Mouse (Mus musculus): ENCODE results near the gene Snx9. TPM values are rescaled to one million over a fixed set of nuclear protein-coding genes. Genes with fewer than 3 reads are reported as not detected.
A peak's percentile ranks its signal among the peaks of the same experiment; 100 is the strongest.

The Snx9 gene
- polyA plus RNA-seq, 1 experiment: 35.2 TPM

DNA sequence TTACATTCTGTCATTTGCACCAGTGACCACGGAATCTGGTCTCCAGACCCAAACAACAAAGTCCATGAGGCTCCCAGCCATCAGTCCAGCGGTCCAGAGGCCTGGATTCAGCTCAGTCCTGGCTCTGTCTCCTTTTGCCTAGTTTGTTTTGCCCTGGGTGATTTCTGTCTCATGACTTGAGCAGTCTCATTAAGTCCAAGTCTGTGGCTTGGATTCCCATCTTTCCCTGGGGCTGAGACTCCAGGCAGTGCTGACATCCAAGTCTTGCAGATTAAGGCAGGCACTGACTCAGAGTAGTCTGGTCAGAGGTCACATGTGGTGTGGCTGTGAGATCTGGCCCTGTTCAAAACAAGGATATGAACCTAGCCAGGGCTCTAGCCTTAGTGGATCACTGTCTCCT is 35.2 kb upstream of the Snx9 start:
- Histone ChIP-seq H3K9me3 (peaks cover 4% of the 10 kb centered on the region; the same call in 1 of the 2 replicates), H3K4me3 (replicated peaks) (no peak overlapping the region), H3K4me1 (peaks cover 87% of the 10 kb centered on the region), H3K36me3 (replicated peaks; ENCODE audit: low read length) (peaks cover 13% of the 10 kb centered on the region), H3K27me3 (replicated peaks) (no peaks in the 10 kb centered on the region)
- TF ChIP-seq GATA1 (IDR thresholded peaks at IDR 0.05; ENCODE audit: borderline replicate concordance, low read length): no peak
- TF ChIP-seq FLI1 (IDR thresholded peaks at IDR 0.05; ENCODE audit: low read length): no peak

DNA sequence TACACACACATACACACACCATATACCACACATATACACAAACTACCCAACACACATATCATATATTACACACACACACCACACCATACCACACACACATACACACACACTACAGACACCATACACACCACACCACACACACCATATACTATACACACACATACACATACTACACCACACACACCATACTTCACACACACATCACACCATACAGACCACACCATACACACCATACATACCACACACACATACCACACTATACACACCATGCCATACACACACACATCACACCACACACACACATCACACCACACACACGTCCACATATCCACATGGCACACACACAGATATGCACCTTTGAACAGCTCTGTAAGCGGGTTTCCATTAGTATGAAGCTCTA is 34.3 kb upstream of the Snx9 start:
- H3K27me3 ChIP-seq (replicated peaks): no peaks in the 10 kb centered on the region
- peak overlapping the region; percentile 24 for H3K4me3 ChIP-seq (replicated peaks)
- TF ChIP-seq FLI1 (IDR thresholded peaks at IDR 0.05; ENCODE audit: low read length): no peak
- peaks cover 4% of the 10 kb centered on the region; the same call in 1 of the 2 replicates for H3K9me3 ChIP-seq
- peaks cover 83% of the 10 kb centered on the region for H3K4me1 ChIP-seq
- peaks cover 15% of the 10 kb centered on the region for H3K36me3 ChIP-seq (replicated peaks; ENCODE audit: low read length)

DNA sequence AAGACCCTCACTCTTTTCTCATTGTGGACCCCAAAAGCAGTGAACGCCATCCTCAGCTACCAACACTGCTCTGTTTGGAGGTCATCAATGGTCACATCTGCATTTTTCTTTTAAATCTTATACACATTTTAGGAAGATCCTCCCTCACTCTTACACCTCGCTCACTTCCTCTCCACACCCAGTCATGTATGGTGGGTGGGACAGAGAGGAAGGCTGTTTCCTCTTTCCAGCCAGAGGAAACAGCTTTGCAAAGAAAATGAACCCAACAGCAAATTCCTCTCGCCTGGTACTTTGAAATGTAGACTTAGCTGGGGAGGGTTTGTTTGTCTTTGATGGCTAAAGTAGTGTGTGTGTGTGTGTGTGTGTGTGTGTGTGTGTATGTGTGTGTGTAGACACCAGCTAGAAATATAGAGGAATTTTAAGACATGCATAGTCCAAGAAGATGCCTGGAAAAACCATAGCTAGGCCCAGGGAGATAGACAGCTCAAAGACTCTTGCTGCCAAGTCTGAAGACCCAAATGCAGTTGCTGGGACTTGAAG is 33.2 kb upstream of the Snx9 start:
- Histone ChIP-seq H3K4me1 (peaks cover 83% of the 10 kb centered on the region), H3K4me3 (replicated peaks) (no peak overlapping the region), H3K9me3 (peaks cover 4% of the 10 kb centered on the region; the same call in 1 of the 2 replicates), H3K27me3 (replicated peaks) (no peaks in the 10 kb centered on the region), H3K36me3 (replicated peaks; ENCODE audit: low read length) (peaks cover 13% of the 10 kb centered on the region)
- no peak for TF ChIP-seq GATA1 (IDR thresholded peaks at IDR 0.05; ENCODE audit: borderline replicate concordance, low read length)
- no peak for TF ChIP-seq FLI1 (IDR thresholded peaks at IDR 0.05; ENCODE audit: low read length)

DNA sequence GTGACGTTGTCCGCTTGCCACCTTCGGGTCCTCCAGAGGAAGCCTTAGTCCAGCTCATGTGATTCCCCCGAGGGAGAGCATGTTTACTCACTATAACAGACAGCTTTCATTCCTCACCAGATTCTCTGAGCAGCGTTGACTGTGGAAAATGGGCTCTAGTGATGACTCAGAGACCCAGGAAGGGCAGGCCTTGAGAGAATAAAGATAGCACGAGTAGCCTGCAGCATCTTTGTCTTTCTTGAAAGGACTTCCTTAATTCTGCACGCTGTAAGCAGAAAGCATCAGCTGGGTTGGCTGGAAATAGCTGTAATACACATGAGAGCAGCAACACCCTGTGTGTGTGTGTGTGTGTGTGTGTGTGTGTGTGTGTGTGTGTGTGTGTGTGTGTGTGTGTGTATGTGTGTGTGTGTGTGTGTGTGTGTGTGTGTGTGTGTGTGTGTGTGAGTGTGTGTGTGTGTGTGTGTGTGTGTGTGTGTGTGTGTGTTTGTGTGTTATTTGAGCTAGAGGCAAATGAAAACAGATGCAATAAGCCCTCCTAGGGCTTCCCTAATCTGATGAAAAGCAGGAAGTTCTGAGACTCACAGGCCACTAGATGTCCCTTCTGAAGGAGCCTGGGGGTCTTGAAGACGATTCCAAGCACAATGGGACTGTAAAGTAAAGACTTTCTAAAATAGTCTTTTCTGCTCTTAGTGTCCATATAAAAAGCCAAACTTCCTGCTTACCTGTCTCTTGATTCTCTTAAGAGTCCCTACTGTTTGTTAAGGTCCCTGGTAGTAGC is 27.1 kb upstream of the Snx9 start:
- TF ChIP-seq FLI1 (IDR thresholded peaks at IDR 0.05; ENCODE audit: low read length): no peak
- TF ChIP-seq GATA1 (IDR thresholded peaks at IDR 0.05; ENCODE audit: borderline replicate concordance, low read length): no peak
- peaks cover 8% of the 10 kb centered on the region for H3K36me3 ChIP-seq (replicated peaks; ENCODE audit: low read length)
- peak overlapping the region; percentile 5 for H3K4me3 ChIP-seq (replicated peaks)
- peaks cover 73% of the 10 kb centered on the region for H3K4me1 ChIP-seq
- no peaks in the 10 kb centered on the region for H3K27me3 ChIP-seq (replicated peaks)
- H3K9me3 ChIP-seq: peaks cover 4% of the 10 kb centered on the region; the same call in 1 of the 2 replicates

DNA sequence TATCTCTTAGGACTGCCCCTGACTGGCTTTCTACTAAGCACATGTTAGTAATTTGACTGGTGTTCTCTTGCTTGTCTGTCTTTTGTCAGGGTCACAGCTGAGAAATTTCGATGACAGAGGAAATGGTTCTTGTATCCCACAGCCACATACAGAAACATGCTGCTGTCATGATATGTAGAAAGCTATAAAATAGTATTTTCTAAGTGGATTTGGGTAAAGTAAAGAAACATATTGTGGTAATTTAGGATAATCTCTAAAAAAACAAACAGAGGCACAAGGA is 26.5 kb upstream of the Snx9 start:
- Histone ChIP-seq H3K4me3 (replicated peaks) (no peak overlapping the region), H3K9me3 (peaks cover 4% of the 10 kb centered on the region; the same call in 1 of the 2 replicates), H3K36me3 (replicated peaks; ENCODE audit: low read length) (peaks cover 8% of the 10 kb centered on the region), H3K27me3 (replicated peaks) (no peaks in the 10 kb centered on the region), H3K4me1 (peaks cover 73% of the 10 kb centered on the region)
- no peak for TF ChIP-seq FLI1 (IDR thresholded peaks at IDR 0.05; ENCODE audit: low read length)
- TF ChIP-seq GATA1 (IDR thresholded peaks at IDR 0.05; ENCODE audit: borderline replicate concordance, low read length): no peak

DNA sequence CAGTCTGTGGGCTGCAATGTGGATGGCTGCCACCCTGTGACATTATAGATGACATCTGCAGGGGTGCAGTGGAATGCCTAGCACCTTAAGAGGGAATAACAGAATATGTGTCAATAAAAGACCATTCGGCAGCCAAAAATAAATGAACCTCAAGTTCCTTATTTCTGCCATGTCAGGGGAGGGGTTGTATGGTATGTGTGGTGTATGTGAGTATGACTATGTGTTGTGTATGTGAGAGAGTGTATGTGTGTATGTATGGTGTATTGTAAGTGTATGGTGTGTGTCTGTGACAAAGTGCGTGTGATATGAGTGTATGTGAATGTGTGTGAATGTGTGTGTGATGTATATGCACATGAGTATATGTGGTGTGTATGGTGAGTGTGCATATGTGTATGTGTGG is 23.3 kb upstream of the Snx9 start:
- TF ChIP-seq FLI1 (IDR thresholded peaks at IDR 0.05; ENCODE audit: low read length) (no peak), GATA1 (IDR thresholded peaks at IDR 0.05; ENCODE audit: borderline replicate concordance, low read length) (no peak)
- no peaks in the 10 kb centered on the region for H3K36me3 ChIP-seq (replicated peaks; ENCODE audit: low read length)

DNA sequence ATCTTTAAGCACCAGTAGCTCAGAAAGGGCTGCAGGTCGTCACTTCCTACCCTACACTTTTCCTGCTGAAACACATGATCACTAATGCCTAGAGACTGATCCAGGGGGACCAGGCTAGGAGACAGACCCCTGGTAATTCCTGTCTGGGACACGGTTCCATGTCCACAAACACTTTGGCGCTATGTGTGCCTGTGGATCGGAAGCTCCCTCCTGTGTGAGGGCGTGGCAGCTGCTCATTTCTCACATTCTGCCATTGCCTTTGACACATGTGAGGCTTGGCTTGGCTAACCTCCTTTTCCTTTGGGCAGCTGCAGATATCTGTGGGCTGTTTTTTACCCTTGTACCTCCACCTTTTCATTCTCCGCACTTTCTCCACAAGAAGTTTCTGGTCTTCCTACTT is 22.0 kb upstream of the Snx9 start:
- H3K4me1 ChIP-seq: peaks cover 82% of the 10 kb centered on the region
- TF ChIP-seq GATA1 (IDR thresholded peaks at IDR 0.05; ENCODE audit: borderline replicate concordance, low read length) (no peak), FLI1 (IDR thresholded peaks at IDR 0.05; ENCODE audit: low read length) (no peak)

More for the DNA sequence above, 23.3 kb upstream of the Snx9 start:
- H3K4me1 ChIP-seq: peaks cover 87% of the 10 kb centered on the region
- no peaks in the 10 kb centered on the region for H3K27me3 ChIP-seq (replicated peaks)
- no peaks in the 10 kb centered on the region for H3K9me3 ChIP-seq
- H3K4me3 ChIP-seq (replicated peaks): no peak overlapping the region

DNA sequence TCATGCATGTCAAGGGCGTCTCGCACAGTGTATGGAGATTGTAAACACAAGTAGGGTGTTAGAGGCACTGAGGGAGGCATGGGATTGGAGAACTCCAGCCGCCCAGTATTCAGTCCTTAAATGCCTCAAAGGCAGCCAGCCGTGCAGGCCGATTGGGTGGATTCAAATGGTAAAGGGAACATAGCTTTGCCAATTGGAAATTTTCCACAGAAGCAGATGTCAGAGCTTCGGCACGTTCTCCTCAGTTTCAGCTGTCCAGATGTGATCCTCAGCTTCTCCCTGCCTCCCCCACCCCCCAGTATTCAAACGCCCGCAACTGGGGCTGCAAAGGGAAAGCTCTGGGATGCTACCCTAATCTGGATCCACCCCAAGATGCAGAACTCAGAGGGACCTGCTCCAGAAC is 21.3 kb upstream of the Snx9 start:
- H3K9me3 ChIP-seq: no peaks in the 10 kb centered on the region
- peaks cover 76% of the 10 kb centered on the region for H3K4me1 ChIP-seq
- H3K27me3 ChIP-seq (replicated peaks): no peaks in the 10 kb centered on the region
- H3K36me3 ChIP-seq (replicated peaks; ENCODE audit: low read length): no peaks in the 10 kb centered on the region
- no peak for TF ChIP-seq GATA1 (IDR thresholded peaks at IDR 0.05; ENCODE audit: borderline replicate concordance, low read length)
- TF ChIP-seq FLI1 (IDR thresholded peaks at IDR 0.05; ENCODE audit: low read length): no peak
- no peak overlapping the region for H3K4me3 ChIP-seq (replicated peaks)

More for the DNA sequence above, 22.0 kb upstream of the Snx9 start:
- no peaks in the 10 kb centered on the region for H3K9me3 ChIP-seq
- H3K4me3 ChIP-seq (replicated peaks): no peak overlapping the region
- H3K27me3 ChIP-seq (replicated peaks): no peaks in the 10 kb centered on the region
- H3K36me3 ChIP-seq (replicated peaks; ENCODE audit: low read length): no peaks in the 10 kb centered on the region

DNA sequence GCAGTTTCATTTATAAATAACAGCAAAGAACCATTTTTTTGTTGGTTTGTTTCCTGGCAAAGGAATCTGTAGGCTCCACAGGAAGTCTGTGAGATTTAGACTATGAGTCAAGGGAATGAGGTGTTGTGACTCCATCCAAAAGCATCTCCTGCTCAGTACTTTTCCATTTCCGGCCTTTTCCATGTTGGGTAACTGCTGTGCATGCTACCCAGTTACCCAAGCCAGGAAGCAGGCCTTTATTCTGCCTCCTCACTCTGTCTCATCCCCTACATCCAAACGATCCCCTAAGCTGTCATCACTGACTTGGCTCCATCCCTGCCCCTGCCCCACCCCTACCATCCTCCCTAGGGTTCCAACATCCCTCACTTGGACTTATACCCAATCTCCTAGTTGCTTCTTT is 18.6 kb upstream of the Snx9 start:
- Histone ChIP-seq H3K4me3 (replicated peaks) (peak overlapping the region; percentile 16), H3K36me3 (replicated peaks; ENCODE audit: low read length) (no peaks in the 10 kb centered on the region), H3K9me3 (no peaks in the 10 kb centered on the region), H3K4me1 (peaks cover 58% of the 10 kb centered on the region), H3K27me3 (replicated peaks) (no peaks in the 10 kb centered on the region)
- TF ChIP-seq FLI1 (IDR thresholded peaks at IDR 0.05; ENCODE audit: low read length) (no peak), GATA1 (IDR thresholded peaks at IDR 0.05; ENCODE audit: borderline replicate concordance, low read length) (no peak)

DNA sequence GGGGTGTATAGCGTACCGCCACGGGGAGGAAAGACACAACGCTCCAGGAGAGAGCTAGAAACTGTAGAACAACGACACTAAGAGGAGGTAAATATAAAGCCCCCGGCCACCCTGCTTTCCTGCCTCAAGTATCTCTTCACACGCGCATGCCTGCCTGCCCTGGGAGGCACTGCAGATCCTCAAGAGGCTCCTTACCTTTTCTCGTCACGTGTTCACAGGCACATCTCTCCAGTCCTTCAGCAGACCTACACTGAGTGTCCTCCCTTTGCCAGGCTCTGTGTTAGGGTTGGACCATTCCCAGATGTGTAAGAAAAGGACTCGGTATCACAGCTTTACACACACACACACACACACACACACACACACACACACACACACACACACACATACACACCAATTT is 18.1 kb upstream of the Snx9 start:
- peaks cover 55% of the 10 kb centered on the region for H3K4me1 ChIP-seq
- no peaks in the 10 kb centered on the region for H3K9me3 ChIP-seq
- H3K4me3 ChIP-seq (replicated peaks): no peak overlapping the region
- TF ChIP-seq GATA1 (IDR thresholded peaks at IDR 0.05; ENCODE audit: borderline replicate concordance, low read length) (no peak), FLI1 (IDR thresholded peaks at IDR 0.05; ENCODE audit: low read length) (no peak)
- no peaks in the 10 kb centered on the region for H3K36me3 ChIP-seq (replicated peaks; ENCODE audit: low read length)
- H3K27me3 ChIP-seq (replicated peaks): no peaks in the 10 kb centered on the region
